Mouse (Mus musculus) bone marrow, adult 2 months (tissue): ENCODE data around the gene Trim14. TPM values are rescaled to one million over a fixed set of nuclear protein-coding genes. Genes with fewer than 3 reads are reported as not detected.

Experiments used
- H3K27ac ChIP-seq: fragments of 200-500 bp; 2 replicates; pipeline ENCODE4 v1.5.1; 2012; ENCODE audit warnings: low read depth, mild to moderate bottlenecking, control low read depth, inconsistent platforms, low read length; ENCODE audit not compliant: control insufficient read depth, poor library complexity, insufficient read depth
- H3K4me1 ChIP-seq: fragments of 200-500 bp; 2 replicates; pipeline ENCODE4 v1.6.1; 2011; ENCODE audit warnings: low read length; ENCODE audit not compliant: control insufficient read depth, insufficient read depth
- H3K4me3 ChIP-seq: fragments of 200-500 bp; replicated peaks from 2 replicates; pipeline ENCODE3; 2011; ENCODE audit warnings: mild to moderate bottlenecking, low read depth, low read length, control low read depth; ENCODE audit not compliant: control insufficient read depth
- CTCF ChIP-seq: fragments of 200-500 bp; IDR thresholded peaks from 2 replicates; pipeline ENCODE4 v1.5.1; 2011; ENCODE audit warnings: low read length, control low read depth; ENCODE audit not compliant: control insufficient read depth, insufficient read depth
- POLR2A ChIP-seq: fragments of 200-500 bp; IDR thresholded peaks from 2 replicates; pipeline ENCODE4 v1.6.1; 2011; ENCODE audit warnings: low read depth, mild to moderate bottlenecking, control low read depth, low read length, borderline replicate concordance; ENCODE audit not compliant: control insufficient read depth
- WGBS: fragments of 180-500 bp; shearing (Covaris S2); methylation state at CpG from one replicate; pipeline ENCODE4 v1.1.7; 2018; 5-methylcytosine and 5-hydroxymethylcytosine counted together
- polyA plus RNA-seq: library from polyadenylated mRNA; stranded (reverse); fragments of >200 nt; gene quantifications from 2 replicates; pipeline ENCODE4 v1.2.4, GENCODE M21; 2011; ENCODE audit warnings: low replicate concordance; ENCODE audit not compliant: missing spikeins, insufficient read depth, insufficient read length

Gene Trim14
- polyA plus RNA-seq, 1 experiment, result 4.8 TPM

- peaks cover 27% of the 10 kb centered on the region for H3K4me1 ChIP-seq
These were observed 18.5 kb upstream of the Trim14 start for GRCm38 (mm10) chr4:46554295-46555069.

DNA sequence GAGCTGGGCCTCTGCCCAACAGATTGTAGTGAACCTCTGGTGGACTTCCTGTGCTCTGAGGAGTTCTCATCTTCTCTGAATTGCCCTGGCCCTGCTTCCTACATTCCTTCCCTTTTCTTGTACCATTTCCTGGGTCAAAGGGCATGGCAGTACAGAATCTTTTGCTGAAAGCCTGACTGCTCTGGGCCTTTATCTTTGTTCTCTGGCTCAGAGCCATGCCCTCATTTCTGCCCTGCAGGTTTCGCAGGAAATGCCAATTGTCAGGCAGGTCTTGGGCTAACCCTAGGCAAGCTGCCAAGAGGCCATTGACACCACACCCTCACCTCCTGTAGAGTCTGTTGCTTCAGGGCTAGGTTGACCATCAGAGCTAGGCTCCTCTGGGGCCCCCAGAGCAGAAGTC is 17.9 kb upstream of the Trim14 start:
- peaks cover 25% of the 10 kb centered on the region for H3K4me1 ChIP-seq
- TF ChIP-seq CTCF (no peak), POLR2A (no peak)
- 10% methylated on average over 1 of the region's 1 CpGs for WGBS
- peak overlapping the region; percentile 53 for H3K27ac ChIP-seq
- H3K4me3 ChIP-seq, result no peak overlapping the region

More at GRCm38 (mm10) chr4:46554295-46555069, 18.5 kb upstream of the Trim14 start:
- Histone ChIP-seq H3K27ac (peak overlapping the region; percentile 53), H3K4me3 (no peak overlapping the region)
- no peak for TF ChIP-seq POLR2A
- no peak for TF ChIP-seq CTCF
- WGBS, result 41% methylated on average over 10 of the region's 10 CpGs

GRCm38 (mm10) chr4:46550406-46550805 is 14.5 kb upstream of the Trim14 start:
- WGBS, result 61% methylated on average over 8 of the region's 8 CpGs
- Histone ChIP-seq H3K4me1 (peaks cover 13% of the 10 kb centered on the region), H3K27ac (no peak overlapping the region), H3K4me3 (no peak overlapping the region)
- no peak for TF ChIP-seq POLR2A
- no peak for TF ChIP-seq CTCF

DNA sequence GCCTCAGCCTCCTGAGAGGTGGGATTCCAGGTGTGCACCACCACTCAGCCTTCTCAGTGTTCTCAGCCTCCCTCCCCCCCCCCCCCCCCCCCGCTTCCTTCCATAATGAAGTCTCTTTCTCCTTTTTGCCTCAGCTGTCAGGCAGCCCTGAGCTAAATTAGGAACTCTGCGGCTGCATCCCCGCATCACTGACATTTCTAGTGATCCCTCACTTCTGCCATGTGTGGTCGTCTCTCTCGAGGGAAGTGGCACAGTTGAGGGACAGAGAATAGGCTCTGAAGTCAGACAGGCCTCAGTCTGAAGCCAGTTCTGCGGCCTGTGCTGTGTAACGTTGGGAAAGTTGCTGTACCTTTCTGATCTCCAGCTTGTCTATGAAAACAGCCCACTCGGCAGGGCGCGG is 14.0 kb upstream of the Trim14 start:
- no peak for TF ChIP-seq CTCF
- no peak for TF ChIP-seq POLR2A
- peaks cover 13% of the 10 kb centered on the region for H3K4me1 ChIP-seq
- 57% methylated on average over 10 of the region's 10 CpGs for WGBS
- no peak overlapping the region for H3K4me3 ChIP-seq
- no peak overlapping the region for H3K27ac ChIP-seq

DNA sequence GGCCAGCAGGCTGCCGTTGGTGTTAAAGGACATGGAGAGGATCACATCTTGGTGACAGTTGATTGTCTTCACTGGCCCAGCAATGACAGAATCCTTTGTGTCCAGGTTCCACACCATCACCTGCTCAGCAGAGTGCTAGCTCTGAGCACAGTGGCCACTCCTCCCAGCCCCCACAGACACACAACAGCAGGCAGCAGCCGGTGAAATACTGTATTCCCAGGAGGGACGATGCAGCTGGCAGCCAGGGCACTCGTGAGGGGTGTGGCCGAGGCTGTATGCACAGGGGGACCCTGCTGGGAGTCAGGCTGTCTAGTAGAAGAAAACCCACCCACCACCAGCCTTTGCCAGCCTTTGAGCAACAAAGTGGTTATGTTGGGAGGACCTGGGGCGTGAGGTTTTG is 10.8 kb upstream of the Trim14 start:
- 71% methylated on average over 6 of the region's 6 CpGs for WGBS
- peaks cover 3% of the 10 kb centered on the region; the same call in 1 of the 2 replicates for H3K4me1 ChIP-seq
- H3K4me3 ChIP-seq, result no peak overlapping the region
- TF ChIP-seq POLR2A (no peak), CTCF (no peak)
- peak overlapping the region; percentile 53 for H3K27ac ChIP-seq

DNA sequence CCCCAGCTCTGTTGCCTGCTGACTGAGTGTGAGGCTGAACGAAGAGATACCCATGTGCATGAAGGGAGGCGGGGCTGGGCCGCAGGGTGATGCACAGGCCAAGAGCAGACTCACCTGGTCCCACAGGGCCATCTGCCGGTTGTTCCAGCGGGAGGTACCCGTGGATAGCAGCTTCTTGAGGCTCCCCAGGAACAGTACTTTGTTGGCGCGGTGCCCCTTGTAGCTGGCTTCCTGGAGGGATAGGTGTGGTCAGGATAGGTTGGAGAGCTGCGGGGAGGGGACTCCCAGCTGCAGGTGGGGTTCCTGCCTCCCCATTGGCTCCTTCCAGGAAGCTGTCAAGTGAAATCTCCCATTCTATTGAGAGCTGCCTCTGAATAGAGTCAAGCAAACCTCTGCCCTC is 9.6 kb upstream of the Trim14 start:
- H3K27ac ChIP-seq, result no peak overlapping the region
- TF ChIP-seq POLR2A (no peak), CTCF (no peak)
- 78% methylated on average over 9 of the region's 9 CpGs for WGBS
- H3K4me3 ChIP-seq, result no peak overlapping the region
- peaks cover 3% of the 10 kb centered on the region; the same call in 1 of the 2 replicates for H3K4me1 ChIP-seq

DNA sequence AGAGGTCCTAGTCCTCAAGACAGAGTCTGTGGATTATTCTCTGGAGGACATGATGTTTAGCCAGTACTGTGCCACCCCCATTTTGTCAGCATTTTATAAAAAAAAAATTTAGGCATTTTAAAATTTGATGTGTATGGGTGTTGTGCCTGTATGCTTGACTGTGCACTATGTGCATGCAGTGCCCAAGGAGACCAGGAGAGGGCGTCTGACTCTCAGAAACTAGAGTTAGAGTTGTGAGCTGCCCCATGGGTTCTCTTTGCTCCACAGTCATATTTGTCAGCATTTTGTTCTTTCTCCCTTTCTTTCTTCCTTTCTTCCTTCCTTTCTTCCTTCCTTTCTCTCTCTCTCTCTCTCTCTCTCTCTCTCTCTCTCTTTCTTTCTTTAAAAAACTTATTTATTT is 8.4 kb upstream of the Trim14 start:
- H3K27ac ChIP-seq, result no peak overlapping the region
- peak; percentile 77 for TF ChIP-seq CTCF
- no peak for TF ChIP-seq POLR2A
- no peak overlapping the region for H3K4me3 ChIP-seq
- WGBS, result 11% methylated on average over 1 of the region's 1 CpGs
- H3K4me1 ChIP-seq, result no peaks in the 10 kb centered on the region; the same call in 1 of the 2 replicates

DNA sequence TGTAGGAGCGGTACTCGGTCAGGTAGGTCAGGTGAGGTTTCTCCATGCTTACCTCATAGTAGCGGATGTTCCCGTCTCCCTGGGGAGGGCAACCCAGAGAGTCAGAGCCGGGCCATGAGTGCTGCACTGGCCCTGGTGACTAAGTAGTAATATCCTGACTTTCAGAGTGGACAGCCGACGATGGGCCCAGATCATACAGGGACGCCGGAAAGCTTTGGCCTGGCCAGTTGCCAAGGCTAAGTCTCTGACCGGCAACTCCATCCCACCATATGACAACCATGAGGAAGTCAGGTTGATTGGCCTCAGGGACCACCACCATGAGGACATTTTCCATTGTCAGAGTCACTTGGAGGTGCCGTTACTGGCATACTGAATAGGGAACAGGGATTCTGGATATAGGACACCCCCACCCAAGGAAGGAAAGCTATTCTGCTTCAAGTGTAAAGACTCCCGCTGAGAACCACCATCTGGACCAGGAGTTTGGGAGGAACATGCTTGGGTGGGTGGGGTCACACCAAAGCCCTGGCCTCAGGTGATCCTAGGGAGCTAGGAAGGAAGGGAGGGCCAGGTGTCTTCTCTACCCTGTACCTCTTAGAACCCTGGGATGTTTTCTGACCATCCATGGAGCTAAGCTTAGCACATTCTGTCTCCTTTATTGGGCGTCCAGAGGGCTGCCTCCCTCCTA is 7.6 kb upstream of the Trim14 start:
- Histone ChIP-seq H3K27ac (no peak overlapping the region), H3K4me3 (no peak overlapping the region), H3K4me1 (no peaks in the 10 kb centered on the region; the same call in 1 of the 2 replicates)
- 82% methylated on average over 13 of the region's 13 CpGs for WGBS
- no peak for TF ChIP-seq CTCF
- TF ChIP-seq POLR2A, result no peak

- TF ChIP-seq POLR2A (no peak), CTCF (no peak)
- Histone ChIP-seq H3K4me1 (no peaks in the 10 kb centered on the region; the same call in 1 of the 2 replicates), H3K4me3 (no peak overlapping the region), H3K27ac (no peak overlapping the region)
- 86% methylated on average over 9 of the region's 9 CpGs for WGBS
These were observed 5.8 kb upstream of the Trim14 start for GRCm38 (mm10) chr4:46541707-46542106.
